35 mouse cellular contexts compared by ENCODE assay signal in the genomic region with DNA sequence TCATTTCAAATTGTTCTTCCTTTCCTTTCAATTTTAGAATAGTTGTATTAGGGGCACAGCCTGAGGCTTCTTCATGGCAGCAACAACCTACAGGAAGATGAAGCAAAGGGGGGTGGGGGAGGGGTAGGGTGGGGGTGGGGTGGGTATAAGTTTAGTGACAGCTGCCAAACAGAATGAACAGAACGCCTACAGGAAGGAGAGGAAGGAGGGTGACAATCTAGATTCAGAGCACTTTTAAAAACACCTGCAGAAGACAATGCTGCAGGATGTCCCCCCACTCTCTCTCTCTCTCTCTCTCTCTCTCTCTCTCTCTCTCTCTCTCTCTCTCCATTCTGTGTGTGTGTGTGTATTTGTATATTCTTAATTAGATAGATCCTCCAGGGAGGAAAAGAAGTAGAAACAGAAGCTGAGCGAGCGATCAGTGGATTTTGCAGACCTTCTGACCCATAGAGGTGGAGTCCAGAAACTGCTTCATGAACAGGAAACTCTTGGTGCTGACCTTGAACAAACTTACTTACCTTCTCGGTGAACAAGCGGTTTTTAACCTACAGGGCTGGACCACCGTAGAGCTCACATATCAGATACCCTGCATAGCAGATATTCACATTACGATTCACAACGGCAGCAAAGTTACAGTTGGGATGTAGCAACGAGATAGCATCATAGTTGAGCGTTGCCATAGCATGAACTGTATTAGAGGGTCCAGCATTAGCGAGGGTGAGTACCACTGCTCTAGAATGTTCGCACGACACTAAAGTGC. TPM values are rescaled to one million over a fixed set of nuclear protein-coding genes. Genes with fewer than 3 reads are reported as not detected.
DNase-seq lines count a peak whose midpoint lies in the region; ATAC-seq and TF ChIP-seq lines count a peak whose summit lies in the region.
"Had no signal": no experiment of that assay in that cellular context is flagged by ENCODE, and none has a peak within 500 bp of the region (broad histone marks: within the 10 kb centered on the region; RNA-seq: fewer than 3 reads in every experiment).

No protein-coding gene starts in this region.

- no peaks in the 10 kb centered on the region for H3K36me3 ChIP-seq in spleen, adult 2 months (ENCODE audit: control insufficient read depth, insufficient read depth, low read length)
- no peaks in the 10 kb centered on the region for H3K36me3 ChIP-seq in liver, postnatal 0 days (replicated peaks; ENCODE audit: insufficient read depth, low read length)
- H3K36me3 ChIP-seq: embryonic facial prominence, embryonic 10.5 days; embryonic facial prominence, embryonic 15.5 days; heart, embryonic 10.5 days; heart, embryonic 15.5 days; hindbrain, embryonic 15.5 days; intestine, embryonic 15.5 days; limb, embryonic 13.5 days; midbrain, embryonic 13.5 days; neural tube, embryonic 15.5 days had no signal

- WGBS in spleen, adult 2 months: 14% methylated on average over 13 of the region's 13 CpGs
- WGBS in liver, postnatal 0 days (ENCODE audit: insufficient replicate concordance): 45% methylated on average over 13 of the region's 13 CpGs

- TF ChIP-seq EP300 in liver, postnatal 0 days (IDR thresholded peaks at IDR 0.05; ENCODE audit: low read depth): no peak

- H3K4me3 ChIP-seq in spleen, adult 2 months (ENCODE audit: extremely low read depth, insufficient read depth, insufficient read length): no peak overlapping the region; the same call in 1 of the 2 replicates
- H3K4me3 ChIP-seq in liver, postnatal 0 days (ENCODE audit: low read depth, low read length): no peak overlapping the region
- H3K4me3 ChIP-seq: embryonic facial prominence, embryonic 10.5 days; embryonic facial prominence, embryonic 15.5 days; forebrain, embryonic 13.5 days; heart, embryonic 10.5 days; heart, embryonic 15.5 days; hindbrain, embryonic 15.5 days; intestine, embryonic 15.5 days; layer of hippocampus, adult 2 months; left cerebral cortex, adult 2 months; limb, embryonic 13.5 days; midbrain, embryonic 13.5 days; neural tube, embryonic 15.5 days had no signal

- H3K9ac ChIP-seq in liver, postnatal 0 days (replicated peaks): no peak overlapping the region
- H3K9ac ChIP-seq: embryonic facial prominence, embryonic 15.5 days; forebrain, embryonic 13.5 days; heart, embryonic 15.5 days; hindbrain, embryonic 15.5 days; intestine, embryonic 15.5 days; limb, embryonic 13.5 days; midbrain, embryonic 13.5 days; neural tube, embryonic 15.5 days had no signal

- no peaks in the 10 kb centered on the region for H3K27me3 ChIP-seq in spleen, adult 2 months (ENCODE audit: control insufficient read depth, insufficient read depth, low read length)
- no peaks in the 10 kb centered on the region for H3K27me3 ChIP-seq in liver, postnatal 0 days (ENCODE audit: insufficient read depth, low read length)
- H3K27me3 ChIP-seq: embryonic facial prominence, embryonic 15.5 days; forebrain, embryonic 13.5 days; hindbrain, embryonic 15.5 days; intestine, embryonic 15.5 days had no signal

- ATAC-seq in liver, postnatal 0 days: no peak
- ATAC-seq: forebrain, embryonic 13.5 days; intestine, embryonic 15.5 days; midbrain, embryonic 13.5 days had no signal

- no peak for TF ChIP-seq CTCF in spleen, adult 2 months (IDR thresholded peaks at IDR 0.05; ENCODE audit: extremely low read depth, insufficient read depth, insufficient read length, insufficient replicate concordance)
- TF ChIP-seq CTCF in liver, postnatal 0 days (IDR thresholded peaks at IDR 0.05; ENCODE audit: low read depth): no peak

- no peaks in the 10 kb centered on the region for H3K9me3 ChIP-seq in liver, postnatal 0 days (ENCODE audit: low read length)
- H3K9me3 ChIP-seq: embryonic facial prominence, embryonic 10.5 days; embryonic facial prominence, embryonic 15.5 days; forebrain, embryonic 13.5 days; heart, embryonic 10.5 days; heart, embryonic 15.5 days; hindbrain, embryonic 15.5 days; intestine, embryonic 15.5 days; limb, embryonic 13.5 days; midbrain, embryonic 13.5 days; neural tube, embryonic 15.5 days had no signal

- DNase-seq in spleen, adult 2 months (ENCODE audit: low read depth in 1 of 2, low spot score in 2 of 2): no peak
- no peak for DNase-seq in spleen, postnatal 14 days (ENCODE audit: low spot score in 2 of 2)
- DNase-seq in CD4-positive helper T cell, adult 2 months (ENCODE audit: low read depth, low spot score): peak; percentile 45
- peak; percentile 55 for DNase-seq in induced T-regulatory cell, adult 2 months (ENCODE audit: low read depth)
- peak; percentile 54 for DNase-seq in thymus, postnatal 25 days
- DNase-seq in adrenal gland, postnatal 4 days (ENCODE audit: low spot score in 2 of 2): no peak
- no peak for DNase-seq in cerebellum, adult 18-20 months
- DNase-seq in liver, postnatal 0 days: no peak
- DNase-seq: adrenal gland, postnatal 36 days; cerebellum, adult 8-10 months; cerebellum, postnatal 25 days; gastrocnemius, postnatal 14 days; kidney, adult 2 months; kidney, postnatal 36 days; lung, adult 18-20 months; lung, postnatal 10 days; retina, postnatal 1 day; right cerebral cortex, postnatal 14 days had no signal

- no peak for TF ChIP-seq POLR2A in spleen, adult 2 months (IDR thresholded peaks at IDR 0.05; ENCODE audit: low read depth, low read length)

- 0 out of 2 replicates have a peak overlapping the region, but pooled peaks have one; percentile 33 for H3K27ac ChIP-seq in spleen, adult 2 months (ENCODE audit: insufficient read depth, low read length)
- H3K27ac ChIP-seq in liver, postnatal 0 days (ENCODE audit: low read depth): no peak overlapping the region
- H3K27ac ChIP-seq: embryonic facial prominence, embryonic 10.5 days; embryonic facial prominence, embryonic 15.5 days; forebrain, embryonic 13.5 days; heart, embryonic 10.5 days; heart, embryonic 15.5 days; hindbrain, embryonic 15.5 days; intestine, embryonic 15.5 days; layer of hippocampus, adult 2 months; left cerebral cortex, adult 2 months; limb, embryonic 13.5 days; macrophage; midbrain, embryonic 13.5 days; neural tube, embryonic 15.5 days had no signal

- H3K4me2 ChIP-seq in liver, postnatal 0 days (ENCODE audit: low read depth, low read length): no peak overlapping the region
- H3K4me2 ChIP-seq: embryonic facial prominence, embryonic 15.5 days; forebrain, embryonic 13.5 days; heart, embryonic 15.5 days; hindbrain, embryonic 15.5 days; intestine, embryonic 15.5 days; limb, embryonic 13.5 days; liver, embryonic 11.5 days; midbrain, embryonic 13.5 days; neural tube, embryonic 15.5 days had no signal

- H3K4me1 ChIP-seq in spleen, adult 2 months (ENCODE audit: control insufficient read depth, insufficient read depth, insufficient read length): peaks cover 19% of the 10 kb centered on the region
- H3K4me1 ChIP-seq in liver, postnatal 0 days (ENCODE audit: insufficient read depth): peaks cover 13% of the 10 kb centered on the region
- H3K4me1 ChIP-seq: intestine, embryonic 15.5 days had no signal

RNA-seq across cellular contexts. Expression of a gene that starts 2.6 kb away (rescaled TPM):
- 1.1 and 1.4 TPM in 2 replicates for polyA plus RNA-seq in spleen, adult 2 months (2012; rRNA removed)
- total RNA-seq in adrenal gland, postnatal 4 days (2021): 1 to 10 TPM; 5.1 to 9.9 TPM
- polyA plus RNA-seq in liver, postnatal 0 days (2015; fragmentation: Nextera tagmentation; extraction: Ambion mirVana): 37.1 and 41.9 TPM in 2 replicates

RNA-seq across cellular contexts. Expression of a gene that starts 32.4 kb away (rescaled TPM):
- polyA plus RNA-seq in spleen, adult 2 months (2012; rRNA removed): 156 and 182 TPM in 2 replicates
- 10 to 100 TPM; 53.5 to 73.3 TPM for total RNA-seq in adrenal gland, postnatal 4 days (2021)
- polyA plus RNA-seq in liver, postnatal 0 days (2015; fragmentation: Nextera tagmentation; extraction: Ambion mirVana): 7.3 and 7.7 TPM in 2 replicates
- total RNA-seq: hematopoietic stem cell, adult 5-6 weeks; megakaryocyte-erythroid progenitor cell, adult 5-6 weeks; monocyte, adult 5-6 weeks had no signal

Comparison
In these comparisons a context has a peak if more than half of its experiments do, and no peak if none do; other contexts are left out.
1. DNase-seq: peak in CD4-positive helper T cell, adult 2 months (single experiment), induced T-regulatory cell, adult 2 months (single experiment) and thymus, postnatal 25 days (single experiment); none in spleen, adult 2 months (0 of 2), spleen, postnatal 14 days (0 of 2), adrenal gland, postnatal 4 days (0 of 2), cerebellum, adult 18-20 months (0 of 2) and liver, postnatal 0 days (single experiment).
2. RNA of a gene that starts 2.6 kb away (polyA plus RNA-seq): 37.1 to 41.9 TPM in liver, postnatal 0 days; 1.1 to 1.4 TPM in spleen, adult 2 months; every median in the first group is over 10 times any median in the second.
3. RNA of a gene that starts 32.4 kb away (polyA plus RNA-seq): 156 to 182 TPM in spleen, adult 2 months; 7.3 to 7.7 TPM in liver, postnatal 0 days; every median in the first group is over 10 times any median in the second.